Mouse (Mus musculus): ENCODE measurements at regions not wholly inside any gene's neighbourhood (a gene's known extent, or its start where the extent isn't known, plus 50 kb on each side); places are given as distances from the start of the nearest gene placed in this dataset.
A peak's percentile ranks its signal among the peaks of the same experiment; 100 is the strongest.

DNA sequence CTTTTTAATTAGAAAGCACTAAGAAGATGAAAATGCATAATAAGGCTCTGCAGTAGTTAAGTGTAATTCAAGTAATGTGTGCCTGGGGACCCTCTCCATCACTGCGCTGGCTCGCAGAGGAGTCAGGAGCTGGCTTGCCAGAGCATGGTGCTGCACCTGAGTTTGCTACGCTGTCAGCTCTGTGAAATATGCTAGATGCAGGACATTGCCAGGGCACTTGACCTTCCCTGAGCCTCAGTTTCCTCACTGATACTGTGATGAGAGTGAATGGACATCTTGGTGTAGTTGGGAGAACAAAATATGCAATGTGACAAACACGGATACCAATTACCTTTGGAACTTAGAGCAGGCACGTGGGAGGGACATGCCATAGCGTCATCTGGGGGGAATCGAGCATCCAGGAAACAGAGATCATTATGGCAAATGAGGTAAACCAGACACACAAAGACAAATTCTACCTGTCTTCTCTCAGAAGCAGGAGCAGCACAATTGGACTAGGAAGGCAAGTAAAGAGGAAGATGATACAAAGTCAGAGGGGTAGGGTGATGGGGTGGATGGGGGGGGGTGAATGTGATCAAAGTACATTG is 133.6 kb upstream of the Slco3a1 start:
- DNase-seq (ENCODE audit: low read depth) = no peak

- no peak for DNase-seq (ENCODE audit: low read depth)
Observed at GRCm38 (mm10) chr7:74687303-74688115, 132.9 kb upstream of the Slco3a1 start.

DNA sequence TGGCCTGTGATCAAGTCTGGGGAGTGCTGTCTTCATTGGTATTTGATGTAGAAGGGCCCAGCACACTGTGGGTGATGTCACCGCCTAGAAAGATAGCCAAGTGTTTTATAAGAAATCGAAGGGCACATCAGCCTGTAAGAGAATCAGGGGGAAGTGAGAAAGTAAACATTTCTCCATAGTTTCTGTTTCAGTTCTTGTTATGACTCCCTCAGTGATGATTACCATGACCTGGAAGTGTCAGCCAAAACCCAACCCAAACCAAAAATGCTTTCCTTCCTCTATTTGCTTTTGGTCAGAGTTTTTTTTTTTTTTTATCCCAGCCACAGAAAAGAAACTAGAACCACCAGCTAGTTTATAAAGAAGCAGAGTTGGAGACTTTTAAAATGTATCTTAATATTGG is 129.4 kb upstream of the Slco3a1 start:
- DNase-seq (ENCODE audit: low read depth) = peak; percentile 2

DNA sequence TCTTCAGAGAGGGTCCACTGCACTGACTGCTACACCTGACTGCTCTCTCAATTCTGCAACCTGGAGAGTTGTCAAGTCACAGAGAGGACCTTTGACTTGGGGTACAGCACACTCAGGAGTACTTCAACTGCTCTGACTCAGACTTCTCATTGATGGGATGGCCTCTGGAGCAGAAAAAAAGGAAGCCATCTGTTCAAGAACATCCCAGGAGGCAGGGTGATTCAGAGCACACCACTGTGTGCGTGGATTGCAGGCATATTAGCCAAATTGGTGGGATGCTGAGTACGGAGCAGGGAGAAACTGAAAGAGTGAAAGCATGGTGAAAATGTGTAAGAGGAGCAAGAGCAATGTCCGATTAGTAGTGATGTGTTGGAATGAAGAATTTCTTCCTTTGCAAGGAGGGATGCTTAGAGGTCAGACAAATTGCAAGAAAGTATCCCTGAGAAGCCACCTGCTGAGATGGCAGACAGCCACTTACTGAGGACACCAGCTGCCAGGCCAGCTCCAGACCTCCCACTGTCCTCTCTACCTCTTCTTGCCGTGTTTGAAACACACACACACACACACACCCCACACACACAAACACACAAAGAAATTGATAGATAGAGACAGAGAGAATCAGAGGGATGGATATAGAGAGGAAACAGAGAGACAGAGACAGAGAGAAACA is 119.2 kb upstream of the Slco3a1 start:
- DNase-seq (ENCODE audit: low read depth) = no peak

GRCm38 (mm10) chr7:74669110-74669509 is 114.5 kb upstream of the Slco3a1 start:
- DNase-seq (ENCODE audit: low read depth) = no peak

DNA sequence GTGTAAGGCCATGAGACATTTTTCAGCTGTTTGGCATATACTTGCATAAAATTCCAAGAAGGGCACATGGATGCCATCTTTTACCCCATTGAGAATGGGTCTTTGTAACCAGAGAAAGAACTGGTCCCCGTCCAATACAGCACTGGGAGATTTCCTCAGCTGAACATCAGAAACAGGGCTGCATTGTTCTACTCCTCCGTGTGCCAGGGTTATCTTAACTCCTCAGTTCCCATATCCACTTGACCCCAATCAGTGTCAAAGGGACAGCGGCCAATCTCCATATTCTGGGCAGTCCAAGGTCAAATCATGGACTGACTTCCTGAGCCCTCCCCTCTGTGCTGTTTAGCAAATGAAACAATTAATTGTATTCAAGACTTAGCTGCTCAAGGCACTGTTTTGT is 112.5 kb upstream of the Slco3a1 start:
- no peak for DNase-seq (ENCODE audit: low read depth)

- no peak for DNase-seq (ENCODE audit: low read depth)
Observed at GRCm38 (mm10) chr7:74663820-74664219, 109.2 kb upstream of the Slco3a1 start.

DNA sequence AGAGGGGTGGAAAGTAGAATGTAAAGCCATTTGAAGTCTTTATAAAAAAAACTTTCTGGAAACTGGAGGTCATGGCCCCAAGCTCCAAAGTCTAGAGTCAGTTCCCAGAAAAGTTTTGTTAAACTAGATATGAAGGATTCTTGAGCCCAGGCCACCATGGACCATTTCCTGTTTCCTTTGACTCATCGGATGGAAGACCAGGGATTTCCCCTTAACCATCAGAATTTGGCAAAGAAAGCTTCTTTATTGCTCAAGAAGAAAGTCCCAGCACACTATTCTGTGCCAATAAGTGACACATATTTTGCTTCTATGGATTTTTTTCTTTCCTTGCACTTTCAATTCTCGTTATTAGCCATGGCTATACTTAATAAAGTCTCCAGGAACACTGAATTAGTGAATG is 92.7 kb upstream of the Slco3a1 start:
- DNase-seq (ENCODE audit: low read depth) = peak; percentile 50

GRCm38 (mm10) chr7:74640171-74640570 is 85.6 kb upstream of the Slco3a1 start:
- no peak for DNase-seq (ENCODE audit: low read depth)

GRCm38 (mm10) chr7:74632217-74632616 is 77.6 kb upstream of the Slco3a1 start:
- no peak for DNase-seq (ENCODE audit: low read depth)

GRCm38 (mm10) chr7:74628799-74629468 is 74.4 kb upstream of the Slco3a1 start:
- DNase-seq (ENCODE audit: low read depth) = no peak
